Mouse (Mus musculus) MEL (cell line): ENCODE results near the gene Gm14408. TPM values are rescaled to one million over a fixed set of nuclear protein-coding genes. Genes with fewer than 3 reads are reported as not detected.
"Not testable (repeated sequence)": the region's sequence is repeated elsewhere in the genome, so short reads cannot be mapped to it uniquely, and the experiment has no call there.

Source experiments
- DNase-seq: peaks from one replicate; pipeline ENCODE4 v3.0.0; 2011; ENCODE audit warnings: low read depth, low spot score
- H3K27ac ChIP-seq: 2 replicates; pipeline ENCODE4 v1.5.1; 2012; ENCODE audit warnings: low read depth, mild to moderate bottlenecking, control low read depth, low read length, moderate library complexity; ENCODE audit not compliant: control insufficient read depth
- H3K27me3 ChIP-seq, 2 experiments: fragments of 150-350 bp in 1 of 2; sonication (generic) in 1 of 2; 2 replicates each; pipeline ENCODE4 v1.6.1; 2012; ENCODE audit warnings: low read length in 2 of 2, mild to moderate bottlenecking in 2 of 2, improper control_type of control experiment in 1 of 2, moderate library complexity in 1 of 2; ENCODE audit not compliant: insufficient read depth in 2 of 2, control insufficient read depth in 1 of 2
- H3K36me3 ChIP-seq, 2 experiments: 2 replicates each; pipeline ENCODE4 v1.6.1; 2012 to 2014; ENCODE audit warnings: low read length in 2 of 2, improper control_type of control experiment in 1 of 2, inconsistent platforms in 1 of 2, mild to moderate bottlenecking in 1 of 2; ENCODE audit not compliant: insufficient read depth in 2 of 2, control insufficient read depth in 1 of 2
- H3K4me1 ChIP-seq, 2 experiments: fragments of 150-350 bp in 1 of 2; sonication (generic) in 1 of 2; 2 replicates each; pipeline ENCODE4 v1.6.1; 2012; ENCODE audit warnings: low read length in 2 of 2, improper control_type of control experiment in 1 of 2, mild to moderate bottlenecking in 1 of 2; ENCODE audit not compliant: insufficient read depth in 2 of 2, control insufficient read depth in 1 of 2
- H3K4me3 ChIP-seq, 2 experiments: fragments of 150-350 bp in 1 of 2; sonication (generic) in 1 of 2; 2 replicates each; pipeline ENCODE4 v1.5.1; 2012; ENCODE audit warnings: low read depth in 2 of 2, low read length in 2 of 2, mild to moderate bottlenecking in 2 of 2, moderate library complexity in 2 of 2, control low read depth in 1 of 2, improper control_type of control experiment in 1 of 2; ENCODE audit not compliant: control insufficient read depth in 1 of 2, insufficient read depth in 1 of 2
- H3K79me2 ChIP-seq: 2 replicates; pipeline ENCODE4 v1.6.1; 2012; ENCODE audit warnings: mild to moderate bottlenecking, low read length, moderate library complexity; ENCODE audit not compliant: control insufficient read depth, poor library complexity, insufficient read depth
- H3K9ac ChIP-seq: 2 replicates; pipeline ENCODE4 v1.6.1; 2012; ENCODE audit warnings: low read depth, mild to moderate bottlenecking, control low read depth, low read length, moderate library complexity; ENCODE audit not compliant: control insufficient read depth, poor library complexity, severe bottlenecking
- H3K9me3 ChIP-seq: fragments of 150-350 bp; sonication (generic); replicated peaks from 2 replicates; pipeline ENCODE4 v1.6.1; 2012; ENCODE audit warnings: mild to moderate bottlenecking, low read length, improper control_type of control experiment, moderate library complexity; ENCODE audit not compliant: insufficient read depth
- polyA plus RNA-seq, 2 experiments: library from polyadenylated mRNA; stranded (reverse) in 1 of 2; unstranded in 1 of 2; fragments of >175 nt in 1 of 2; fragments of >200 nt in 1 of 2; gene quantifications; 2 replicates each; pipeline versions ENCODE4 v1.2.1 to v1.2.4; 2012; ENCODE audit warnings: low replicate concordance in 2 of 2, low read depth in 1 of 2; ENCODE audit not compliant: insufficient read length in 2 of 2, insufficient read depth in 1 of 2, missing spikeins in 1 of 2
- total RNA-seq: library from RNA; depleted of rRNA; stranded (reverse); fragments of 300-350 nt; gene quantifications from 2 replicates; pipeline ENCODE4 v1.2.3, GENCODE M21; 2012; rRNA removed

Gm14408 gene
- total RNA-seq (not detected in 2 replicates), polyA plus RNA-seq (not detected)

DNA sequence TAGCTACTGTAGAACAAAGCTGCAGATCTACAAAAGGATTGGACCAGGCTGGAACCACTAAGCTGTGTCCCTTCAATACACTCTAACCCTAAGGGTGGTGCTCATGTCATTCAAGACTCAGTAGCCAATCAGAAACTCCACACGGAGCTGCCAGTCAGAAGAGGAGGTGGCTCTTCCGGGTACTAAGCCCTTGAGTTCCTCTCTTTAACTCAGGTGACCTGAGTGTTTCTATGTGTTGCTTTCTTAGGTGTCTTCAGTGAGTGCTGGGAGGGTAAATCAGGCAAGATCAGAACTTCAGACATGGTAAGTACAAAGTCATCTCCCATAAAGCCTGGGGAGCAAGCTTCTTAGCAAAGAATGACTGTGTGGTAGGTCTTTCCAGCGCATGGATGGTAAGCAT, at the start of gene Gm14408:
TSS of gene Gm14408 (plus strand) at position 301 of the 400 bp plus-strand sequence.
- H3K9ac ChIP-seq, H3K36me3 ChIP-seq, DNase-seq, H3K4me1 ChIP-seq, H3K27me3 ChIP-seq, H3K79me2 ChIP-seq, H3K4me3 ChIP-seq, H3K9me3 ChIP-seq, H3K27ac ChIP-seq: not testable (repeated sequence)

DNA sequence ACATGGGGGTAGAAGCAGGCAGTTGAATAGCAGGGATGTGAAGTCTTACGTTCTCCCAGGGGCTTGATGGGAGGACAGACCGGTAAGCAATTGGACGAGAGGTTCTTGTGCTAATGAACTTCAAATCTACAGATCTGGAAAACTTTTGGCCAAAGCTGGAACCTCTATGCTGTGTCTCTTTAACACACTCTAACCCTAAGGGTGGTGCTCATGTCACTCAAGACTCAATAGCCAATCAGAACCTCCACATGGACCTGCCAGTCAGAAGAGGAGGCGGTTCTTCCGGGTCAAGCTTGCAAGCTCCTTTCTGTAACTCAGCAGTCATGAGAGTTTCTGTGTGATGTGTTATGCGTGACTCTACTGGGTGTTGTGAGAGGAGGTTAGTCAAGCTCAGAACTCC, 32.6 kb upstream of the Gm14408 start, which contains the start of gene Gm14295:
TSS of gene Gm14295 (plus strand) at position 301 of the 400 bp plus-strand sequence.
- H3K79me2 ChIP-seq, H3K4me1 ChIP-seq, H3K9me3 ChIP-seq, H3K27me3 ChIP-seq, H3K36me3 ChIP-seq, H3K9ac ChIP-seq, DNase-seq, H3K27ac ChIP-seq, H3K4me3 ChIP-seq: not testable (repeated sequence)

DNA sequence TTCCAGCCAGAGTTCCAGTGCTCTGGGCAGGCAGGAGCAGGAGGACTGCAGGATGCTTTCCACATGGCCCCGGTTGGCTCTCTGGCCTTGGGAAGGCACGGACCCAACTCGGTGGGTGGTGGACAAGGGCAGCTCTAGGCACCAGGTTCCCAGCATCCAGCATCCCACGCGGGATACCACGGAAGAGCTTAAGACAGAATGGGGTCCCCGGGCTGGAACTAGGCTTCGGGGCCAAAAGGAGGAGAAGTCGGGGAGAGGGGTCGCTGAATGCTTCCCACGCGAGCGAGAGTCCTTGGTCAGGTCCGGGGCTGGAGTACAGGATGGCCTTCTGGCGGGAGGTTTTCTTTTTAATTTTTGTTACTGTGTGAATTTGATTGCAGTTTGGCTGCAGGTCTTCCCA, 32.2 kb upstream of the Gm14408 start:
- not testable (repeated sequence) for H3K36me3 ChIP-seq, H3K27me3 ChIP-seq, DNase-seq, H3K27ac ChIP-seq, H3K4me1 ChIP-seq, H3K4me3 ChIP-seq, H3K9ac ChIP-seq, H3K9me3 ChIP-seq, H3K79me2 ChIP-seq

Other genes with a start within 250 kb of the Gm14408 start
- gene Gm14308, start 194.8 kb upstream of the Gm14408 start, total RNA-seq: 9.0 TPM in 2 replicates
- 10 to 100 TPM in 1 of 2 experiments, not detected in 1; 11.0 TPM for gene Gm14308, start 194.8 kb upstream of the Gm14408 start, polyA plus RNA-seq
- 9.1 and 15.6 TPM in 2 replicates for gene Zfp973, start 160.6 kb upstream of the Gm14408 start, total RNA-seq
- gene Zfp973, start 160.6 kb upstream of the Gm14408 start, polyA plus RNA-seq: 1,000 to 10,000 TPM in 1 of 2 experiments, 1 to 10 TPM in 1; 9.1 to 1,298 TPM
- 1.1 and 1.4 TPM in 2 replicates for gene Gm14305, start 122.8 kb upstream of the Gm14408 start, total RNA-seq
- 100 to 1,000 TPM in 1 of 2 experiments, 1 to 10 TPM in 1; 3.9 to 593 TPM for gene Gm14305, start 122.8 kb upstream of the Gm14408 start, polyA plus RNA-seq
- gene Gm14295, start 32.5 kb upstream of the Gm14408 start, total RNA-seq: 0.31 and 0.78 TPM in 2 replicates
- not detected for gene Gm14295, start 32.5 kb upstream of the Gm14408 start, polyA plus RNA-seq
- 8.7 and 18.2 TPM in 2 replicates for gene Gm14296, start 96.7 kb downstream of the Gm14408 start, total RNA-seq
- gene Gm14296, start 96.7 kb downstream of the Gm14408 start, polyA plus RNA-seq: 1,000 to 10,000 TPM in 1 of 2 experiments, 10 to 100 TPM in 1; 10.6 to 1,392 TPM
- gene Gm14419, start 169.8 kb downstream of the Gm14408 start, total RNA-seq: 0.29 and 0.89 TPM in 2 replicates
- gene Gm14419, start 169.8 kb downstream of the Gm14408 start, polyA plus RNA-seq: under 1 TPM in 1 of 2 experiments, not detected in 1; 0.14 TPM
- gene Gm14401, start 243.2 kb downstream of the Gm14408 start, total RNA-seq: 1.6 and 2.2 TPM in 2 replicates
- gene Gm14401, start 243.2 kb downstream of the Gm14408 start, polyA plus RNA-seq: 1,000 to 10,000 TPM in 1 of 2 experiments, under 1 TPM in 1; 0.35 to 1,276 TPM